Mouse (Mus musculus) left cerebral cortex, postnatal 14 days (tissue): ENCODE results near the gene Khnyn. TPM values are rescaled to one million over a fixed set of nuclear protein-coding genes. Genes with fewer than 3 reads are reported as not detected.

Experiments
- total RNA-seq, 2 experiments: library from RNA; stranded (reverse); gene quantifications; 2 replicates each; pipeline ENCODE4 v1.2.3; 2021

Khnyn gene
- total RNA-seq, 2 experiments from 2014 or later = 10.4 to 10.8 TPM

Other genes with a start within 250 kb of the Khnyn start
- 100 to 1,000 TPM; 123 to 171 TPM for gene Ipo4, start 249.0 kb upstream of the Khnyn start, total RNA-seq
- gene Gm49378, start 247.1 kb upstream of the Khnyn start, total RNA-seq = 1 to 10 TPM; 4.8 to 8.1 TPM
- 10 to 100 TPM; 42.1 to 42.2 TPM for gene Tm9sf1, start 241.1 kb upstream of the Khnyn start, total RNA-seq
- gene Tssk4, start 234.8 kb upstream of the Khnyn start, total RNA-seq = under 1 TPM; 0.74 to 0.92 TPM
- 10 to 100 TPM; 37.8 to 42.6 TPM for gene Mdp1, start 224.4 kb upstream of the Khnyn start, total RNA-seq
- gene Gmpr2, start 213.0 kb upstream of the Khnyn start, total RNA-seq = 10 to 100 TPM; 22.7 to 24.6 TPM
- 100 to 1,000 TPM; 305 to 339 TPM for gene Nedd8, start 212.8 kb upstream of the Khnyn start, total RNA-seq
- gene Tinf2, start 203.1 kb upstream of the Khnyn start, total RNA-seq = 10 to 100 TPM; 14.8 to 16.0 TPM
- under 1 TPM in 1 of 2 experiments, not detected in 1; 0.25 TPM for gene Tgm1, start 171.0 kb upstream of the Khnyn start, total RNA-seq
- 10 to 100 TPM; 44.2 to 45.4 TPM for gene Rabggta, start 162.7 kb upstream of the Khnyn start, total RNA-seq
- 100 to 1,000 TPM in 1 of 2 experiments, 10 to 100 TPM in 1; 99.8 to 104 TPM for gene Dhrs1, start 139.3 kb upstream of the Khnyn start, total RNA-seq
- 10 to 100 TPM; 13.4 to 13.9 TPM for gene Nop9, start 139.3 kb upstream of the Khnyn start, total RNA-seq
- under 1 TPM; 0.68 to 0.93 TPM for gene Cideb, start 126.5 kb upstream of the Khnyn start, total RNA-seq
- gene Ltb4r2, start 123.5 kb upstream of the Khnyn start, total RNA-seq = under 1 TPM; 0.22 to 0.42 TPM
- under 1 TPM; 0.24 to 0.40 TPM for gene Ltb4r1, start 119.0 kb upstream of the Khnyn start, total RNA-seq
- 1 to 10 TPM; 5.1 to 6.6 TPM for gene Adcy4, start 100.9 kb upstream of the Khnyn start, total RNA-seq
- 1 to 10 TPM in 1 of 2 experiments, under 1 TPM in 1; 0.83 to 1.0 TPM for gene Ripk3, start 96.1 kb upstream of the Khnyn start, total RNA-seq
- gene Nfatc4, start 61.8 kb upstream of the Khnyn start, total RNA-seq = 1 to 10 TPM; 3.0 to 4.0 TPM
- 1 to 10 TPM; 8.8 to 9.7 TPM for gene Nynrin, start 30.9 kb upstream of the Khnyn start, total RNA-seq
- 1 to 10 TPM in 1 of 2 experiments, under 1 TPM in 1; 0.23 to 1.1 TPM for gene Cbln3, start 555 bp upstream of the Khnyn start, total RNA-seq
- gene Sdr39u1, start 15.3 kb downstream of the Khnyn start, total RNA-seq = 10 to 100 TPM; 85.8 to 94.6 TPM
- not detected for gene Cma1, start 59.7 kb downstream of the Khnyn start, total RNA-seq
- not detected for gene Cma2, start 66.0 kb downstream of the Khnyn start, total RNA-seq
- gene Mcpt1, start 133.0 kb downstream of the Khnyn start, total RNA-seq = not detected
- gene Mcpt9, start 145.5 kb downstream of the Khnyn start, total RNA-seq = not detected
- gene Mcpt2, start 157.1 kb downstream of the Khnyn start, total RNA-seq = not detected
- not detected for gene Mcpt4, start 177.4 kb downstream of the Khnyn start, total RNA-seq
- gene Mcpt8, start 200.3 kb downstream of the Khnyn start, total RNA-seq = not detected
- gene Ctsg, start 217.6 kb downstream of the Khnyn start, total RNA-seq = not detected
- gene Gzme, start 235.7 kb downstream of the Khnyn start, total RNA-seq = not detected
- gene Gzmd, start 247.7 kb downstream of the Khnyn start, total RNA-seq = not detected